Mouse (Mus musculus) brain, embryonic 14.5 days (tissue): ENCODE data around the gene Sptssa. TPM values are rescaled to one million over a fixed set of nuclear protein-coding genes. Genes with fewer than 3 reads are reported as not detected.

ENCODE experiments used
- DNase-seq: peaks from one replicate; pipeline ENCODE4 v3.0.0-alpha.2; 2011; ENCODE audit warnings: low read depth
- CTCF ChIP-seq: fragments of 200-500 bp; IDR thresholded peaks from 2 replicates; pipeline ENCODE4 v1.5.1; 2012; ENCODE audit warnings: inconsistent platforms, mild to moderate bottlenecking, moderate library complexity, borderline replicate concordance; ENCODE audit not compliant: insufficient read depth, insufficient read length; ENCODE audit errors: extremely low read depth
- POLR2A ChIP-seq: fragments of 200-500 bp; IDR thresholded peaks from 2 replicates; pipeline ENCODE4 v1.6.1; 2012; ENCODE audit warnings: mild to moderate bottlenecking, inconsistent platforms, borderline replicate concordance; ENCODE audit not compliant: poor library complexity, insufficient read depth, insufficient read length, severe bottlenecking; ENCODE audit errors: extremely low read depth
- polyA plus RNA-seq: library from polyadenylated mRNA; depleted of rRNA; stranded (reverse); fragments of >200 nt; gene quantifications from 2 replicates; pipeline ENCODE4 v1.2.3, GENCODE M21; 2012; rRNA removed

The Sptssa gene
- polyA plus RNA-seq, 1 experiment = 93.7 TPM

- TF ChIP-seq POLR2A (no peak), CTCF (no peak)
- no peak for DNase-seq
Measured at GRCm38 (mm10) chr12:54600482-54600881, 55.9 kb downstream of the Sptssa start.

DNA sequence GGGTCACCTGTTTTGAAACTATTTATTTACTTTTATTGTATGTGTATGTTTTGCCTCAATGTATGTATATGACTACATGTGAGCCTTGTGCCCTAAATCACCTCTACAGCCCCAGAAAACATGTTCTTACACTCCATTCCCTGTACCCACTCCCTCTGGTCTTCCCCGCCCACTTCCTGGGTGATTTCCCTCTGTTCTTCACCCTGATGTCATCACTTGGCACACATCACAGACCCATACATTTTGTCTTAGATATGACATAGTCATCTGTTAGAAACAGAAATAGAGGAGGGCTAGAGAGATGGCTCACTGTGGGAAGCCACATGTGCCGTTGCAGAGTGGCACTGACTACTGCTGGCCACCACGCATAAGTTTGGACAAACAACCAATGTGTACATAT is 58.0 kb downstream of the Sptssa start:
- TF ChIP-seq POLR2A = no peak
- DNase-seq = no peak

- TF ChIP-seq CTCF = no peak
- TF ChIP-seq POLR2A = no peak
- DNase-seq = no peak
Measured at GRCm38 (mm10) chr12:54596715-54597114, 59.7 kb downstream of the Sptssa start.

Other genes with a start within 250 kb of the Sptssa start
- gene Eapp, start 39.3 kb upstream of the Sptssa start, polyA plus RNA-seq = 21.9 and 28.0 TPM in 2 replicates
- 81.8 and 84.4 TPM in 2 replicates for gene Snx6, start 139.1 kb upstream of the Sptssa start, polyA plus RNA-seq
- gene Cfl2, start 206.3 kb upstream of the Sptssa start, polyA plus RNA-seq = 74.3 and 101 TPM in 2 replicates